Mouse (Mus musculus) cerebellum, adult 2 months (tissue): ENCODE measurements around the gene Slc6a16.

ENCODE experiments used
- CTCF ChIP-seq: fragments of 200-500 bp; IDR thresholded peaks from 2 replicates; pipeline ENCODE4 v1.5.1; 2011; ENCODE audit warnings: low read depth, mild to moderate bottlenecking, control low read depth, low read length, moderate library complexity, borderline replicate concordance; ENCODE audit not compliant: insufficient read depth
- POLR2A ChIP-seq: fragments of 200-500 bp; IDR thresholded peaks from 2 replicates; pipeline ENCODE4 v1.6.1; 2011; ENCODE audit warnings: low read length, control low read depth, borderline replicate concordance; ENCODE audit not compliant: insufficient read depth

GRCm38 (mm10) chr7:45264348-45264747 is 23.5 kb downstream of the Slc6a16 start:
- TF ChIP-seq POLR2A, result no peak
- no peak for TF ChIP-seq CTCF
